Mouse (Mus musculus) heart, postnatal 0 days (tissue): Measurements from ENCODE around the gene Slc7a7. TPM values are rescaled to one million over a fixed set of nuclear protein-coding genes. Genes with fewer than 3 reads are reported as not detected.

Source experiments
- ATAC-seq: fragments of 200-750 bp; cut with Nextera tagmentation; 2 replicates; pipeline ENCODE4 v1.8.0; 2017; ENCODE audit warnings: low read depth, moderate number of reproducible peaks, moderate library complexity; ENCODE audit not compliant: insufficient read depth
- DNase-seq: peaks from one replicate; pipeline ENCODE4 v3.0.0-alpha.2; 2016; ENCODE audit warnings: low spot score
- H3K27ac ChIP-seq: fragments of 300-500 bp; sonication (generic); 2 replicates; pipeline ENCODE4 v1.5.1; 2014; ENCODE audit warnings: low read depth, mild to moderate bottlenecking
- H3K27me3 ChIP-seq: fragments of 300-500 bp; sonication (generic); 2 replicates; pipeline ENCODE4 v1.6.1; 2014; ENCODE audit warnings: low read length, mixed read lengths; ENCODE audit not compliant: control insufficient read depth, insufficient read depth
- H3K36me3 ChIP-seq: fragments of 300-500 bp; sonication (generic); replicated peaks from 2 replicates; pipeline ENCODE4 v1.6.1; 2014; ENCODE audit warnings: low read length, mixed read lengths; ENCODE audit not compliant: control insufficient read depth, insufficient read depth
- H3K4me1 ChIP-seq: fragments of 300-500 bp; sonication (generic); 2 replicates; pipeline ENCODE4 v1.6.1; 2014; ENCODE audit warnings: antibody characterized with exemption; ENCODE audit not compliant: control insufficient read depth, insufficient read depth
- H3K4me2 ChIP-seq: fragments of 300-500 bp; sonication (generic); 2 replicates; pipeline ENCODE4 v1.6.1; 2014; ENCODE audit warnings: low read depth, mild to moderate bottlenecking, low read length, moderate library complexity
- H3K4me3 ChIP-seq: fragments of 300-500 bp; sonication (generic); 2 replicates; pipeline ENCODE4 v1.5.1; 2014; ENCODE audit warnings: low read depth, low read length
- H3K9ac ChIP-seq: fragments of 300-500 bp; sonication (generic); replicated peaks from 2 replicates; pipeline ENCODE4 v1.6.1; 2014; ENCODE audit warnings: low read depth, low read length, mixed read lengths
- H3K9me3 ChIP-seq: fragments of 300-500 bp; sonication (generic); replicated peaks from 2 replicates; pipeline ENCODE4 v1.6.1; 2016; ENCODE audit warnings: low read length; ENCODE audit not compliant: control insufficient read depth
- CTCF ChIP-seq: IDR thresholded peaks from 2 replicates; pipeline ENCODE4 v1.5.1; 2016; ENCODE audit warnings: antibody characterized with exemption, control low read depth, low read depth
- EP300 ChIP-seq: IDR thresholded peaks from 2 replicates; pipeline ENCODE4 v1.6.1; 2016; ENCODE audit warnings: antibody characterized with exemption, low read depth
- WGBS: fragments of 180-500 bp; shearing (Covaris S2); extraction: QIAGEN DNeasy Blood & Tissue Kit; methylation state at CpG from one replicate; pipeline ENCODE4 v1.1.7; 2014; 5-methylcytosine and 5-hydroxymethylcytosine counted together
- polyA plus RNA-seq: library from polyadenylated mRNA; unstranded; fragments of >200 nt; fragmentation: Nextera tagmentation; extraction: Ambion mirVana; gene quantifications from 2 replicates; pipeline ENCODE4 v1.2.1, GENCODE M21; 2015
- total RNA-seq: library from RNA; depleted of rRNA; stranded (reverse); fragments of >200 nt; gene quantifications from 2 replicates; pipeline ENCODE4 v1.2.3, GENCODE M21; 2014; ENCODE audit warnings: low replicate concordance

The Slc7a7 gene
- total and polyA plus RNA-seq, 2 experiments from 2014 or later = 6.7 to 11.3 TPM

DNA sequence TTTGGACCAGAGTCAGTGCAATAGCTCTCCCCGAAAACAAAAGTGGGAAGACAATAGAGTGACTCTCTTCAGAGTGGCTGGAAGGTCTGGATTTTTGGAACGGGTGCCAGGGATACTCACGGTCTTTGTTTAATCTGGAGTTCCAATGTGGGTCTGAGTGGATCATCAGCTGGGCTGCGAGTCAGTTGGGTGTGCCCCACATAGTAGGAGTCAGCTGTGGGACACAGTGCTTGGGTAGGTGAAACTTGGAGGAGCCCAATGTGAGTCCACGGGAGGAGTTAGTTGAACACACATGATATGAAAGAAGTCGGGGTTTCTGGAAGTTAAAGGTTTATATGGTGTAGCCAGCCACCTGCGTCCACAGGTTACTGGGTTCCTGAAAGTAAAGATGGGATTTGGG lies 76.7 kb downstream of the Slc7a7 start:
- H3K27me3 ChIP-seq = no peaks in the 10 kb centered on the region
- TF ChIP-seq CTCF = no peak
- no peaks in the 10 kb centered on the region for H3K4me1 ChIP-seq
- no peak overlapping the region for H3K9ac ChIP-seq
- ATAC-seq (no peak), DNase-seq (no peak)
- no peaks in the 10 kb centered on the region for H3K9me3 ChIP-seq
- no peaks in the 10 kb centered on the region for H3K36me3 ChIP-seq
- 44% methylated on average over 7 of the region's 7 CpGs for WGBS
- no peak overlapping the region for H3K4me2 ChIP-seq
- no peak overlapping the region for H3K27ac ChIP-seq
- no peak overlapping the region for H3K4me3 ChIP-seq

- no peaks in the 10 kb centered on the region for H3K9me3 ChIP-seq
- peaks cover 10% of the 10 kb centered on the region for H3K4me1 ChIP-seq
- peak; percentile 90 for ATAC-seq
- peak overlapping the region; percentile 15; the same call in 1 of the 2 replicates for H3K4me2 ChIP-seq
- TF ChIP-seq EP300 = peak; percentile 46; the same call in 1 of the 2 replicates
- no peak for TF ChIP-seq CTCF
- no peaks in the 10 kb centered on the region for H3K36me3 ChIP-seq
- DNase-seq = peak; percentile 48
- WGBS = 25% methylated on average over 8 of the region's 8 CpGs
- H3K27me3 ChIP-seq = no peaks in the 10 kb centered on the region
- peak overlapping the region; percentile 71 for H3K27ac ChIP-seq
- no peak overlapping the region for H3K9ac ChIP-seq
- H3K4me3 ChIP-seq = no peak overlapping the region
Observed at GRCm38 (mm10) chr14:54333452-54334189, 84.0 kb downstream of the Slc7a7 start.

DNA sequence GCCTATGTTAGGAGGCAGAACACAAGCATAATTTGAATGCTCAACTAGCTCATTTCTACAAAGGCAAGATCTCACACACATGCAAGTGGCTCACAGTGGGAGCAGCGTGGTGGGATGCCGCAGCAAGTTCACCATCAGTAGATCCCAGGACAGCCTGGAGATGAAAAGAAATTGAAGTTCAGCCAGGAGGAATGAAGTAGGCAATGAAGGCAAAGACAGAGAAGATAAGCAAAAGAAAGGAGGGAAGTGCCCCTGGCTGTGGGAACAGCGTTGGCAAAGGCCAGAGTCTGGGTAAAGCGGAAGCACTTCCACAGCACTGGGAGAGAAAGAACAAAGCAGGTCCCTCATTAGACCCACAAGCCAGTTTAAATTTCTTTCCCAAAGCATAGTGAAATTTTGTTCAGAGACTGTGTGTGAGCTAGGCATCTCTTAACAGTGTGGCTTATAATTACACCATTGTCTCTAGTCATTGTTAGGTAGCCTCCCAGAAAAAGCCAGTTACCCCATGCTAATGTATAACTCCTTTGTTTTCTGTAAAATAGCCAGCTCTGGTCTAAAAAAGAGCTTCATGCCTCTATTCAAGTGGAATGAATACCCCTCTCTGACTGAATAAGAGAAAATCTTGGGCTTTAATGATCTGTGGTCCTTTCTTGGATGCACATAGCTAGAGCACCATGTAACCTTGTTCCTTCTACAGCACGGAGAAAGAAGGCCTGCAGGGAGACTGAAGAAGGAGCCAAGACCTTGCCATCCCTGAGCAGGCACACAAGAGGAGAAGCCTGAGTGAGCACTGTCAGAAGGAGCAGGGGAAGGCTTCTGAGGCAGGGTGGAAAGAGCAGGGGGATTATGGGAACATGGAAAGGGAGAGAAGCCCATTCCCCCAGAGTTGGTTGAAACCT lies 85.2 kb downstream of the Slc7a7 start:
- TF ChIP-seq CTCF (no peak), EP300 (no peak)
- H3K4me1 ChIP-seq = peaks cover 10% of the 10 kb centered on the region
- DNase-seq (no peak), ATAC-seq (no peak)
- H3K9ac ChIP-seq = no peak overlapping the region
- H3K4me2 ChIP-seq = no peak overlapping the region
- H3K27ac ChIP-seq = no peak overlapping the region
- H3K9me3 ChIP-seq = no peaks in the 10 kb centered on the region
- WGBS = 76% methylated on average over 5 of the region's 5 CpGs
- no peaks in the 10 kb centered on the region for H3K27me3 ChIP-seq
- H3K36me3 ChIP-seq = no peaks in the 10 kb centered on the region
- H3K4me3 ChIP-seq = no peak overlapping the region

DNA sequence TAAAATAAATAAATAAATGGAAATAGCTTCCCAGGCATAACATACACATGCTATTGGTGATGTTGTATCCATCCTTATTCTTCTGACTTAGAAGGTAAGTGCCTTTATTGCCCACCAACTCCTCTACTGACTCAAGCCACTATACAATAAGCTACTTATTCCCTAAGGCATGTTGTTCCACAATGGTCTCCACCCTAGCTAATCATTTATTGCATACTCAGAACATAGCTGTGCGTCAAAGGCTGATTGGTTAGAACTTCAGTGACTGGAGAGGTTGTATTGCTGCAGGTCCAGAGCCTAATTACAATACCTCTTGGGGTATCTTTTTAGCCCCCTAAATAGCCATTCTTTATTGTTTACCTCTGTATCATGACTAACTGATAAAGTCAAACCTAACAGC lies 86.4 kb downstream of the Slc7a7 start:
- ATAC-seq = no peak
- no peak overlapping the region for H3K9ac ChIP-seq
- H3K27me3 ChIP-seq = no peaks in the 10 kb centered on the region
- WGBS = 90% methylated on average over 1 of the region's 1 CpGs
- H3K4me1 ChIP-seq = peaks cover 10% of the 10 kb centered on the region
- H3K9me3 ChIP-seq = no peaks in the 10 kb centered on the region
- no peak overlapping the region for H3K4me3 ChIP-seq
- H3K4me2 ChIP-seq = no peak overlapping the region
- DNase-seq = no peak
- no peak overlapping the region for H3K27ac ChIP-seq
- TF ChIP-seq CTCF = no peak
- TF ChIP-seq EP300 = no peak
- no peaks in the 10 kb centered on the region for H3K36me3 ChIP-seq

- Histone ChIP-seq H3K4me1 (peaks cover 10% of the 10 kb centered on the region), H3K36me3 (no peaks in the 10 kb centered on the region), H3K4me3 (no peak overlapping the region), H3K9ac (no peak overlapping the region), H3K27me3 (no peaks in the 10 kb centered on the region), H3K4me2 (no peak overlapping the region), H3K27ac (no peak overlapping the region), H3K9me3 (no peaks in the 10 kb centered on the region)
- no peak for TF ChIP-seq CTCF
- TF ChIP-seq EP300 = no peak
- no peak for DNase-seq
- no peak for ATAC-seq
- WGBS = 43% methylated on average over 9 of the region's 9 CpGs
Observed at GRCm38 (mm10) chr14:54329201-54329600, 88.4 kb downstream of the Slc7a7 start.
